Mouse (Mus musculus): ENCODE data around the gene Mrm1. TPM values are rescaled to one million over a fixed set of nuclear protein-coding genes. Genes with fewer than 3 reads are reported as not detected.

Mrm1 gene
- total RNA-seq, 1 experiment from 2014 or later: 6.3 TPM

GRCm38 (mm10) chr11:84818085-84818960, 992 bp downstream of the Mrm1 start:
- peak; percentile 58 for ATAC-seq (ENCODE audit: extremely low read depth, insufficient number of reproducible peaks, low FRiP score, poor library complexity, severe bottlenecking)

- ATAC-seq (ENCODE audit: extremely low read depth, insufficient number of reproducible peaks, low FRiP score, poor library complexity, severe bottlenecking): no peak
Measured at GRCm38 (mm10) chr11:84817362-84817761, 2.0 kb downstream of the Mrm1 start.

GRCm38 (mm10) chr11:84813724-84814510, 5.4 kb downstream of the Mrm1 start:
- ATAC-seq (ENCODE audit: extremely low read depth, insufficient number of reproducible peaks, low FRiP score, poor library complexity, severe bottlenecking): peak; percentile 51

GRCm38 (mm10) chr11:84804373-84804772, 14.9 kb downstream of the Mrm1 start:
- no peak for ATAC-seq (ENCODE audit: extremely low read depth, insufficient number of reproducible peaks, low FRiP score, poor library complexity, severe bottlenecking)

GRCm38 (mm10) chr11:84797627-84798353, 21.5 kb downstream of the Mrm1 start:
- peak; percentile 65 for ATAC-seq (ENCODE audit: extremely low read depth, insufficient number of reproducible peaks, low FRiP score, poor library complexity, severe bottlenecking)

GRCm38 (mm10) chr11:84797026-84797425, 22.3 kb downstream of the Mrm1 start:
- no peak for ATAC-seq (ENCODE audit: extremely low read depth, insufficient number of reproducible peaks, low FRiP score, poor library complexity, severe bottlenecking)

GRCm38 (mm10) chr11:84794496-84795113, 24.7 kb downstream of the Mrm1 start:
- ATAC-seq (ENCODE audit: extremely low read depth, insufficient number of reproducible peaks, low FRiP score, poor library complexity, severe bottlenecking): no peak

GRCm38 (mm10) chr11:84793545-84793944, 25.8 kb downstream of the Mrm1 start:
- no peak for ATAC-seq (ENCODE audit: extremely low read depth, insufficient number of reproducible peaks, low FRiP score, poor library complexity, severe bottlenecking)

- ATAC-seq (ENCODE audit: extremely low read depth, insufficient number of reproducible peaks, low FRiP score, poor library complexity, severe bottlenecking): no peak
Measured at GRCm38 (mm10) chr11:84790383-84790782, 28.9 kb downstream of the Mrm1 start.

- ATAC-seq (ENCODE audit: extremely low read depth, insufficient number of reproducible peaks, low FRiP score, poor library complexity, severe bottlenecking): no peak
Measured at GRCm38 (mm10) chr11:84780143-84780870, 39.0 kb downstream of the Mrm1 start.

GRCm38 (mm10) chr11:84775560-84775959, 43.8 kb downstream of the Mrm1 start:
- no peak for ATAC-seq (ENCODE audit: extremely low read depth, insufficient number of reproducible peaks, low FRiP score, poor library complexity, severe bottlenecking)

GRCm38 (mm10) chr11:84774870-84775514, 44.3 kb downstream of the Mrm1 start:
- no peak for ATAC-seq (ENCODE audit: extremely low read depth, insufficient number of reproducible peaks, low FRiP score, poor library complexity, severe bottlenecking)

GRCm38 (mm10) chr11:84767898-84768297, 51.4 kb downstream of the Mrm1 start:
- ATAC-seq (ENCODE audit: extremely low read depth, insufficient number of reproducible peaks, low FRiP score, poor library complexity, severe bottlenecking): no peak

- ATAC-seq (ENCODE audit: extremely low read depth, insufficient number of reproducible peaks, low FRiP score, poor library complexity, severe bottlenecking): no peak
Measured at GRCm38 (mm10) chr11:84765125-84765524, 54.2 kb downstream of the Mrm1 start.

GRCm38 (mm10) chr11:84764527-84764961, 54.8 kb downstream of the Mrm1 start:
- no peak for ATAC-seq (ENCODE audit: extremely low read depth, insufficient number of reproducible peaks, low FRiP score, poor library complexity, severe bottlenecking)

- no peak for ATAC-seq (ENCODE audit: extremely low read depth, insufficient number of reproducible peaks, low FRiP score, poor library complexity, severe bottlenecking)
Measured at GRCm38 (mm10) chr11:84764116-84764515, 55.2 kb downstream of the Mrm1 start.

All from neutrophil, adult 5-6 weeks (primary cell).